Mouse (Mus musculus) lung, adult 18-20 months (tissue): ENCODE data around the gene Pink1.

Experiments
- DNase-seq, 2 experiments: peaks; one replicate each; pipeline ENCODE4 v3.0.0; 2022; ENCODE audit warnings: mixed read lengths in 2 of 2

The Pink1 gene

DNA sequence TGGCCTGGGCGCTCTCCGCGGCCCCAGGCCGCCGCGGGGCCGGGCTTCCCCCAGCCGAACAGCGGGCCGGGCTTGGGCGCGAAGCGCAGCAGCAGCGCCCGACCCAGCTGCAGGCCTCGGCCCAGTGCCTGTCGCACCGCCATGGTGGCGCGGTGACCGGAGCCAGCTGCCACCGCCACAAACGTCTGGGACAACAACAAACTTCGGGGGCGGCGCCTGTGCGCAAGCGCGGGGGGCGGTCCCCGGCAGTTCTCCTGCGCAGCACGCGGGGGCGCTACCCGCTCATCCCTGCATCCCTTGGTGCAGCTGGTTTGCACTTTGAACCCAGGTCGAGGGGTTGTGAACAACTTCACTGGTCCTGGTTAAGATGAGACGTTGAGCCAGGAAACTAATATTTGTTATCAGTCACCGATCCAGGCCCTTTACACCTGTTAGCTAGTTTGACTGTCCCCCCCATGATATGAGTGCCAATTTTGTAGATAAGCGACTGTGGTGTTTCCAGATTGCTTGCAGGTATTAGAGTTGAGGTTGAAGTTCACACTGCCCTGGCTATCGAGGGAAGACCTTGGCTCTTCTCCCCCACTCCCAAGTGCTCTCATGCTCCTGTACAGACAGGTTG, at the start of gene Pink1:
TSS of gene Pink1 (minus strand) at position 231 of the 619 bp plus-strand sequence.
- DNase-seq, result peak; percentile 91 to 93

DNA sequence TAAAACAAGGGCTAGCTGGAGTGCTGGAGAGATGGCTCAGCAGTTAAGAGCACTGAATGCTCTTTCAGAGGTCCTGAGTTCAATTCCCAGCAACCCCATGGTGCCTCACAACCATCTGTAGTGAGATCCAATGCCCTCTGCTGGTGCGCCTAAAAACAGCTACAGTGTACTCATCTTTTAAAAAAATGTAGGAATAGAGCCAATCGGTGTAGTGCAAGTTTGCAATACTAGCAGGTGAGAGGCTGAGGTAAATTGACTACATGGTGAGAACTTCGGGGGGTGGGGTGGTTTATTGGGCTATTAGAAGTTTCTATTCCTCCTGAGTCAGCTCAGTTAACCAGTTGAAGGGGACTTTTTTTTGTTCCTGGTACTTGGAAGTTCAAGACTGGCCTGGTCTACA, 49.0 kb upstream of the Pink1 start:
- no peak for DNase-seq

DNA sequence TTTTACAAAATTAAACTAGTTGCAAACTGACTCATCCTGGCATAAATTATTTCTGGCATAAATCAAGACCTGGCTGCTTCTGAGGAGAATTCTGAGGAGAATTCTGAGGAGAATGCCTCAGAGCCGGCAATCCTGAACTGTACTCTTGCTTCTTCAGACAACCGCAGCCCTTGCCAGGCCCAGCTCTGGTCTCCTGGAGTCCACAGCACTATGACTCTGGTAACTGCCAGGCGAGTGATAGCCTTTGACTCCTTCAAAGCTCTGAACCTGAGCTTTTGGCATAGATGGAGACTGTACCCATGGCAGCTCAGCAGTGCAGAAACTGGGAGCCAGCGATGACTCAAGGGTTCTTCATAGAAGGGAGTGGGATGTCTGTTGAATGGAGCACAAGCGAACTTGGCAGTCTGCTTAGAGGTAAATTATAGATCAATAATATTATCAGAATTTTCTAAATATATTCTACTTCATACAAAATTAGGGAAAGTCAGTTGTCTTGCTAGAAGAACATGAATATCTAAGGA, 44.9 kb upstream of the Pink1 start:
- no peak for DNase-seq

DNA sequence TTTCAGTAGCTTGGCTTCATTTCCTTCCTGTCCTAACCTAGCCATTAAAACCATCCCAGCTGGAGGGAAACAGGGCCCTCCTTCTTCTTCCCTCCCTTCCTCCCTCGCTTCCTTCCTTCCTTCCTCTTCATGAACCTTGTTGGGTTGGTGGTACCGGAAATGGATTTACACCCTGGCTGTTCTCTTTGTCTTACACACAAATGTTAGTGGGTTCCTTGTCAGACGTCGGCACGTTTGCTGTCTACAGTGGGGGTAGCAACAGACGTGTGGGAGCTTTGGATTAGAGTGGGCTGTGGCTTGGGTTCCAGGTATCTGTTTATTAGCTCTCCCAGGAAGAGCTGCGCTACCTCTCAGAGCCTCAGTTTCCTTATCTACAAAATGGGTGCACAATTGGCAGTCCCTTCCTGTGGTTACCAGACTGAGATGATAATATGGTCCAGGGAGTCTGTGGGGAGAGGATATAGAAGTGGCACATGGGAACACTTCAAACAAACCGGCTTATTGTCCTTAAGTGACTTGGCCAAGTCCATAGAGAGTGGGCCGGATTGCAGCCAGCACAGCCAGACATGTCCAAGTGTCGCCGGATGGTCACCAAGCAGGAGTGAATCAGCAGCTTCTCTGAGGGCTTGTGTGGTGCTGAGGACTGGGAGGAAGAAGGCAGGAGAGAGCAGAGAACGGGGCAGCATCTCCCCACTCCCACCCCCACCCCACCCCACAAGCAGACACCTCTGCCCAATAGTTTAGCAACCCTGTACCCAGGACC, 42.6 kb upstream of the Pink1 start:
- no peak for DNase-seq

DNA sequence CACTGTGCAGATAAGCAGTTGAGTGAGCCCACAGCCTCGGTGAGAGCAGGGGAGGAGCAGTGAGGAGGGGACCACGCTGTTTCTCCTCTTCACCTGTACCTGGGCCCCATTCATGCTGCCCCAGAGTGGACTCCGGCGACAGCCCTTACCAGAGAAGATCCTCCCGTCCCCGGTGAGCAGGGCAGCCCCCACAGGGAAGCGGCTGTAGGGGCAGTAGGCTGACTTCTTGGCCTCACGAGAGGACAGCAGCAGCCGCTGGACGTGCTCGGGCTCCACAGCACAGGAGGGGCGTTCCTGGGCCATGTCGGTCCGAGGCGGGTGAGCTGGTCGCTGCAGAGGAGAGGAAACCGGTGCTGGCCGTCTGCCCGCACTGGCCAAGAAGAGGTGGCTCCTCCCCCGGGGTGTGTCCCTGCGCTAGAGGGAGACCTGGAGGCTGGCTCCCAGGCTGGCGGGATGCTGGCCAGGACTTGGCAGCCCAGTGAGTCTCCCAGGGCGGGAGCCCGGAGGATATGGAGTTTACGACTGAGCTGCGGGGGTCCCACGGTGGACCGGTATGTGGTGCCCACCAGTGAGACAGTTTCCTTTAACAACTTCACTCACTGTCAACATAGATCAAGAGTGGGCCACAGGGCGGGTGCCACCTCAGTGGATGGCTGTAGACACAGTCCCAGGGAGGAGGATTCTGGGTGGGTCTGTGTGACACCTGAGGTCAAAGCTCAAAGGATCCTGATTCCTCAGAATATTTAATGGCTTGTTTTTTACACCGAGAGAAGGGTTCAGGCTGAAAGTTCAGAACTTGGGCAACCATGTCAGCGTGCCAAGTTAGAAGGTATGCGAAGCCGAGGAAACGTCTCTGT, 41.8 kb upstream of the Pink1 start, which contains the start of gene Cda:
TSS of gene Cda (minus strand) at position 352 of the 857 bp plus-strand sequence.
- DNase-seq, result peak; percentile 88 to 93

DNA sequence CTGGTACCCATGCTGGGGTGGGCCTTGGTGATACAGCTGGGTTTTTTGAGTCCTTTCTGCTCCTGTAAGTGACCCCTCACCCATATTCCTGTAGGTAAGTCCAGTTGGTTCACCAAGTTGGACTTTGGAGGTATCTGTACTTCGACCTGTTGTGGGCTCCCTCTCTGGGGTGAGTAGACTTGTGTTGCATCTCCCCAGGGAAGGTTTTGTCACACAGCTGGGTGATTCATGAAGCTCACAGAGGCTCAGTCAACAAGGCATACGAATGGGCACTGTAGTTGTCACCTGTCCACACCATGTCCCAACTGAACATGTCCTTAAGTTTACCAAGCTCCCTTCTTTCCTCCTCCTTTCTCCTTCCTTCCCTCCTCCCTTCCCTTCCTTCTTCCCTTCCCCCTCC, 40.5 kb upstream of the Pink1 start:
- DNase-seq, result no peak

DNA sequence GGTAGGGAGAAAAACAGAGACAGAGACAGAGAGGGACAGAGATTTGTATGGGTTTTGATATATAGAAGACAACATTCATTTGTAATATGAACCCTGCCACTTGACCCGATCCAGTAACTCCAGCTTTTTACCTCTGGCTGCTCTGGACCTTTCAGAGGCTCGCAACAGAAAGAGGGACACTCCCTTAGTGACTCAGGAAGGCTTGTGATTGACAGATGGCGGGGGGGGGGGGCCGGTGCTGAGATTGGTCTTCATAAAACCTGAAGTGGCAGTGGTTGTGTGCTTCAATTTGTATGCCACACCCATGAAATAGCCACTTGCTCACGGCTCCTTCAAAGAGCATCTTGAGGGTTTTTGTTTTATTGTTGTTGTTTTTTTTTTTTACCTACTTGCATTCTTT, 37.4 kb upstream of the Pink1 start:
- no peak for DNase-seq

DNA sequence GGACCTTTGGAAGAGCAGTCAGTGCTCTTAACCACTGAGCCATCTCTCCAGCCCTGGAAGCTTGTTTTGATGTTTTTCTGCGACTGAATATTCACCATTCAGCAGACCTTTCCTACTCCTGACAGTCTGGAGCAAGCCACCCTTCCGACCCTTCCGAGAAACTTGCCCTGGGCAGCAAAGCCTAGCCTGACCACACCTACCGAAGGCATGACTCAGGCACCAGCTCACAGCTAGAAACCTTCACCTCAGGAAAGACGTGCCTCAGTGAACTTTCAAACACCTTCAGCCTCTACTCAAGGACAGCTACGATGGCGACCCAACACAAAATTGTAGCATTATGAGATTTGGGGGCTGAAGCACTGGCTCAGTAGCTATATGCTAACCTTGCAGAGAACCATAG, 36.8 kb upstream of the Pink1 start:
- no peak for DNase-seq

DNA sequence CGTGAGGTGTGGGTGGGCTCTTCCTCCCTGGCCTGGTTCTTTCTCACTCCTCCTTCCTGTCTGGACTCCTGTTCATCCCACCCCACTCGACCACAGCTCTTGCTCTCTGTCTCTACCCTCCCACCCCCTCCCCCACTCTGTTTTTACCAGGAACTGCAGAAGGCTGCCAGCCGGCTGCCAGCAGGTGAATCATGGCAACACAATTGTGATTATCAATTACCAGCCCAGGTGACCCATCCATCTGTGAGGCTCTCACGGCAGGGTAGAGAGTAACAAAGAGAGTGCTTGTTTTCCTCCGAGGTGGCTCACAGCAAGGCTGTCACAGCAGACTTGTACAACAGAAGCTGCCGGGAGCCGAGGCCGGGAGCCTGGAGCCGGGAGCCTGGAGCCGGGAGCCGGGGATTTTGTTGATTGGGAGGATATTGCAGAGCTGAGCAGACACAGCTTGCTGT, 35.3 kb upstream of the Pink1 start:
- DNase-seq, result no peak

DNA sequence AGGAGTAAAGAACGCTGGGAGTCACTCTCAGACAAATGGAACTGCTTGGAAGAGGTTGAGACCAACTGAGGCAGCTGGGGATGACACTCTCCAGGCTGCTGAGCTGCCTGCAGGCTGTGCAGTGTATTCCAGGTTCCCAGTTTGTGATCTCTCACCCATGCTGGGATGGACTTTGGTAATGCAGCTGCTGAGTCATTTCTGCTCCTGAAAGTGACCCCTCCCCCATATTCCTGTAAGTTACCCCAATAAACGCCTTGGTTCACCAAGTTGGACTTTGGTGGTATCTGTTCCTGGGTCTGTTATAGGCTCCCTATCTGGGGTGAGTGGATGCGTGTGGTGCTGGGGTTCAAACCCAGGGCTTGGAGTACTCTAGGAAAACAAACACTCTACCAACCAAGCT, 32.1 kb upstream of the Pink1 start:
- no peak for DNase-seq

DNA sequence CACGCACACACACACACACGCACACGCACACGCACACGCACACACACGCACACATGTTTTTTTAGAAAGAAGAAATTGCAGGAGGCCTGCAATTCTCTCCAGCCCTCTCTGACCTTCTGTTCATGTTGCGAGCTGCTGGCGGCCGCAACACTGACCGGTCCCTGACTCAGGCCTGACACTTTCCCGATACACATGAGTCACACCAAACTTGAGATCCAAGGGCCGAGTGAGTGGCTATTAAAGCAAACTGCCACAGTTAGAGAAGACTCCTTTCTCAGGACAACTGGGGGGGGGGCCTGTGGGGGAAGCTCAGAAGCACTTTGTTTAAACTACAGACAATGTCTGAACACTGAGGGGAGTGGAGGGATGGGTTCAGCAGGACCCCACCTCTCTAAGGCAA, 30.4 kb upstream of the Pink1 start:
- DNase-seq, result peak; percentile 41 to 51

DNA sequence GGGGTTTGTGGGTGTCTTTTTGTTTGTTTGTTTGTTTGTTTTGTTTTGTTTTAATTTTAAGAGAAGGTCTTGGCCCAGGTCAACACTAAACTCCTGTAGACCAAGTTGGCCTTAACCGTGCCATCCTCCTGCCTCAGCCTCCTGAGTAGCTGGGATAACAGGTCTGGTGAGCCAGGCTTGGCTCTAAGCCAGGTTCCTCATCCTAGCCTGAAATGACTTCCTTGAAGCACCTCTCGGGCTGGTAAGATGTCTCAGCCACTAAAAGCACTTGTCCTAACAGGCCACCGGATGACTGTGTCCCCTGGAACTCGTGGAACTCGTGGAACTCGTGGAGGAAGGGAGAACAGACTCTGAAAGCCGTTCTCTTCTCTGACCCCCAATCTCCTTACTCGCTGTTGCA, 30.0 kb upstream of the Pink1 start:
- peak; percentile 32 to 40 for DNase-seq

DNA sequence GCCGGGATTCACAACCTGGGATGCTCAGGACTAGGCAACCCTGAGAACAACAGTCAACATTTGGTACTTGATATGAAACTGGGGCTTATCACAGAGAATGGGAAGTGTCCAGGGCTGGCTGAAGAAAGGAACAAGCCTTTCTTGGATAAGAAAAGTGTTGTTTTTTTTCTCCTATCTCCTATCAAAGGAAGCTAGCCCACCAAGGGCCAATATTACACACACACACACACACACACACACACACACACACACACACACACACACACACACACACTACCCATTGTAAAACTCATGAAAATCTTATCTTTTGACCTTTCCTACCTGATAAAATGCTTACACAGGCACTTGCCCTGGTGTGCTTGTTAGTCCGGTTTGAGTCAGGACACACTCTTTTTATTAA, 29.4 kb upstream of the Pink1 start:
- DNase-seq, result no peak

DNA sequence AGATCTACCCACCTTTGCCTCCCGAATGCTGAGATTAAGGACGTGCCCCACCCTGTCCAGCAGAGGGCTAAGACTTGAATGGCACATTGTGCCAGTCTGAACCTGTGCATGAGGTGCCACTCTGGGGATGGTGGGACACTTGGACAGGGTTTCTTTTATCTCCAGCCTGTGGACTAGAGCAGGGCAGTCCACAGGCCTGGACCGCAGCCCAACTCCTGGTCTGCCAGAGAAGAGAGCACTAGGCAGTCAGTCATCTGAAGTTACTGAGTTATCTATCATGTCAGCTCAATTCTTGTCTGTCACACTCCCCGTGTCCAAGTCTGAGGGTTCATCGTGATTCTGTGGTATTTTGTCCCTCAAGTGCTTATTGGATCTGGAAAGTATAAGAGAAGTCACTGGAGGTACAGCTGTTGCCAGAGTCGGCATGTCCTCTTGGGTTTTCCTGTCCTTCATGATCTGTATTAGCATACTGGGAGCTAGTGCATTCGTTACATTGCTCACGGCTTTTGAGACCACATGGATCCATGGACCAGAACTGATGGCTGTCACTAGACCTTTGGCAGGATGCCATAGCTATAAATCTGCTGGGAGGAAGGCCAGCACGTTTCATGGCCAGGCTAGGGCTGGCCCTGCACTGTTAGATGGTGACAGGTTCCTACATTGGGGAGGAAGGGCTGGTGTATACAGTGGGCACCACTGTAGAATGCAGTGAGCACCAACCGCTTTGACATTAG, 27.5 kb upstream of the Pink1 start:
- DNase-seq, result no peak

DNA sequence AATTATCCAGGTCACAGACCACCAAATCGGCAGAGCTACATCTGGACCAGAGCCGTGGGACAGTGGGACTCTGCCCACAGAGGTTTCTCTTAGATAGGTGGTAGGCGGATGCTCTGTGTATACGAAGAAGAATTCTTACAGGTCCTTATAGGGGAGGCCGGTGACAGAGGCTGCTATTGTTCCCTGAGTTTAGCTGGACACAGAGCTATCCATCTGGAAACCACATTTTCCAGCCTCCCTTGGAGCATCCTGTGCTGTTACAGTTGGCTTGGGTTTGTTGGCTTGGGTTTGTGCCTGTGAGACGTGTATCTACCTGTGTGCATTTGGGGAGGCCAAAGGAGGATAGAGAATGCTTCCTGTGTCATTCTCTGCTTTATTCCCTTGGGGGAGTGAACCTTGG, 26.6 kb upstream of the Pink1 start:
- DNase-seq, result no peak

DNA sequence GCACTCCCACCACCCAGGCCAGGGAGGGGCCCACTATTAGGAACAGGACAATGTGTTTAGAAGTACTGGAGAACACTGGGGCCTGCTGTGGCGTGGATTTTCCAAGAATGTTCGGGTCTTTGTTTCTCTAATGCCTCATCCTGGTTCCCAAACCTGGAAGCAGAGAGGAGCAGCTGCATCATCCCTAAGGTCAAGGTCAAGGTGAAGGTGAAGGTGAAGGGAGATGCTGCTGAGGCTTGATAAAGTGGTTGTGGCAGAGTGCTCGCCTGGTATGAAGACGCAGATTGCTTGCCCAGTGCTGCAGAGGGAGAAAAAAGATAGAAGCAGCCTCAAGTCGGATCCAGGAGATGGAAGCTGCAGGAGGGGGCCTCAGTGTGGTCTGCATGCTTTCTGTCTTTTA, 25.7 kb upstream of the Pink1 start:
- DNase-seq, result no peak

DNA sequence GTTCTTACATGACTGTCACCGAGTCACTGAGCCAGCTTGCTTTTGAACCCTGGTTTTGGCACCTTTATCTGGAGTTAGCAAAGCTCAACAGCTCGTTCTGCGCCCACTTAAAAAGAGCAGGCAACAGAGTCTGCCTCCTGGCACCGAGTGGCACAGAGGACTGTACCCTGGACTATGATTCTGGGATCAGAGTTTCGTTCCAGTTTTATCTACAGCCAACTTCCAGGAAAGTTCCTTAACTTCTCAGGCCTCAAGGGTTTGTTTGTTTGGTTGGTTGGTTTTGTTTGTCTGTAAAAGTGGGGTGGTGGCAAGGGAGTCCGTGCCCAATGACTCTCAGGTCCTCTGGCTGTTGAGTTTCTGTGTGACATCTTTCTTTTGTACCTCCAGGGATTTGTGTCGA, 22.6 kb upstream of the Pink1 start:
- no peak for DNase-seq

DNA sequence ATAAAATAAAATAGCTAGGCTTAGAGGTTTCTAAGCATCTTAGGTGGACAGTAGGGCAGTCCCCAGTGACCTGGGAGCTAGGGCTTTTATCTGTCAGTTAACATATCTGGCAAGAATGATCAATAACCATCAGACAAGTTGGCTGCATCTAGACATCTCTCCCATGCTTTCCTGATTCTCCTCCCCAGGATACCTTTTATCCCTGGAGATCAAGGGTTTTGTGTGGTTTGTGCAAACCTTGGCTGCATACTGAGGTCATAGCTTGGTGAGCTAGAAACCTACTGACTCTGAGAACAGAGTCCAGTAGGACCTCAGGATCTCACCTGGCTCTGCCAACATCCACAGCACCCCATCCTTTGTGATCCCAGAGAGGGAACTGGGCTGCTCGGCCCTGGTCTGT, 21.2 kb upstream of the Pink1 start:
- no peak for DNase-seq

DNA sequence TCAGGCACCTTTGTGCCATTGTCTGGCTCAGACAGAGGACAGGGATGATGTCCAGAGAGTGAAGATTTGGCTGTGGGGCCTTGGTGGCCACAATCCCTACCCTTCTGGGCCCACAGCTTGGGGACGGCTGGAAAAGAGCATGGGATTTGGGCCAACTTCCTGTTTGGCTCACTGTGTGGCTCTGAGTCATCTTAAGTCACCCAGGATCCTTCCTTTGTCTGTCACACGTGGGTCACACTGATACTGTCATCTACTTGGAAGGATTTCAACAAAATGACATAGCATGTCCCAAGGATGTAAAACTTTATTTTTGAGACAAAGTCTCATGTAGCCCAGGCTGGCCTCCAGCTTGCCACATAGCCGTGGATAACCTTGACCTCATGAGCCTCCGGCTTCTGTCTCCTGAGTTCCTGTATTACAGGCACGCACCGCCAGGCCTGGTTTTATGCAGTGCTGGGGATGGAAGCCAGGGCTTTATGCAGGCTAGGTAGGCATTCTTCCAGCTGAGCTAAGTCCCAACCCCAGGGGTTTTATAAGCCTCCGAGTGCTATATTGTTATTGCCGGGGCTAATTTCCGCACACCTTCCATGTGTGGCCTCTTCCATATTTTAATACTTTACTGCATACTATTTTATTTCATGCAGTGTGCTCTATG, 18.9 kb upstream of the Pink1 start:
- DNase-seq, result peak in 1 of 2 experiments; percentile 50

DNA sequence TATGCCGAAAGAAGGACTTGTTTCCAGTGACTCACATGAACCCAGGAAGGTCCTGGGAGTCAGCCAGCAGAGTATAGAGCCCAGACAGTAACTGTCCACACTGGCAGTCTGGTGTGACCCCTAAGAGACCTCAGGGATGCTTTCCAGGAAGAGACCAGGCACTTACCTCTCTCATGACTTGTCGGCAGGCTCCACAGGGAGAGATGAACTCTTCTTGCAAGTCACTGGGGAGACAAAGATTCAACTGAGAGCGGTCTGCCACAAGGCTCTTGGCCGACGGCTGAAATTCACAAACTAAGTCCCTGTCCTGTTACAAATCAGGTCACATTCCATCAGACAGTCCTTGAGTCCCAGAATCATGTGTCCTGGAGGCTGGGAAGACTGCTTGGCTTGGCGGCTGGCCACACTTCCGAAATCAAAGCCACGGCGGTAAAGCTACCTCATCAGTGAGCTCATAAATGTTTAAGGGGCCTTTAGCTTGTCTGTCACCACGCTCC, 17.3 kb upstream of the Pink1 start:
- no peak for DNase-seq

DNA sequence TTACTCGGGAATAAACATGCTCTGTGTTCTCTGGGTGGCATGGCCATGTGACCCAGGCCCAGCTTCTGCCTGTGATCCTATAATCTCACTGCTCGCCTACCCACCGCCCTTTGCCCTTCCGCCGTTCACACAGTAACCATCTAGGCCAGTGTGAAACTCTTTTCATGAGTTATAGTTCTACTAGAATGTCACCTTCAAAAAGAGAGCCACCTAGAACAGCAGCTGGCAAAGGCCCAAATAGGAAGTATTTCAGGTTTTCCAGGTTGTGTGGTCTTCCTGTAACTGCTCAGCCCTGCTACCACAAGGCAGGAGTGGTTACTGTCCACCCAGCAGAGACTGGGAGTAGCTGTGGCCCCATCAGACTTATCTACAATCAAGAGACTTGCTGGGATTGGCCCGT, 16.7 kb upstream of the Pink1 start:
- no peak for DNase-seq

DNA sequence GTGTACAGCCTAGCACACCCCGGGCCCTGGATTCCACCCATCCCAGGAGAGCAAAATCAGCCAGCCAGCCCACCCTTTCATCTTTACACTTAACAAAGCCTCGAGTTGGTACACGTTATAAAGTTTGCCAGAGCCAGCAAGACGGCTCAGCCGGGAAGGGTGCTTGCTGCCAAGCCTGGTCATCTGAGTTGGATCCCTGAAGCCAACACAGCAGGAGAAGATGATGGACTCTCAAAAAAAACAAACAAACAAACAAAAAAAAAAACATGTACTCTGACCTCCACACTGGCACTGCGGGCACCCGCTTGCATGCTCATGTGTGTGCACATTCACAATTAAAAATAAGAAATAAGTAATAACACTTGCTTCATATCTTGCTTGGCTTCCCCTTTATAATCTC, 15.9 kb upstream of the Pink1 start:
- DNase-seq, result no peak
